Mouse (Mus musculus) limb, embryonic 14.5 days (tissue): ENCODE measurements around the gene Tex50. TPM values are rescaled to one million over a fixed set of nuclear protein-coding genes. Genes with fewer than 3 reads are reported as not detected.
"Not testable (repeated sequence)": the region's sequence is repeated elsewhere in the genome, so short reads cannot be mapped to it uniquely, and the experiment has no call there.

Source experiments
- ATAC-seq: fragments of 200-750 bp; cut with Nextera tagmentation; 2 replicates; pipeline ENCODE4 v1.8.0; 2017; ENCODE audit warnings: low read depth, moderate number of reproducible peaks, moderate TSS enrichment; ENCODE audit not compliant: low FRiP score
- DNase-seq: peaks from one replicate; pipeline ENCODE4 v3.0.0-alpha.2; 2015; ENCODE audit warnings: low spot score
- H3K27ac ChIP-seq: fragments of 300-500 bp; sonication (generic); replicated peaks from 2 replicates; pipeline ENCODE4 v1.5.1; 2014; ENCODE audit warnings: low read depth, mild to moderate bottlenecking, low read length, moderate library complexity, mixed read lengths
- H3K27me3 ChIP-seq: fragments of 300-500 bp; sonication (generic); 2 replicates; pipeline ENCODE4 v1.6.1; 2014; ENCODE audit warnings: low read length, mixed read lengths; ENCODE audit not compliant: control insufficient read depth, insufficient read depth
- H3K36me3 ChIP-seq: fragments of 300-500 bp; sonication (generic); 2 replicates; pipeline ENCODE4 v1.6.1; 2014; ENCODE audit warnings: mild to moderate bottlenecking, low read length, moderate library complexity, mixed read lengths; ENCODE audit not compliant: control insufficient read depth, insufficient read depth
- H3K4me1 ChIP-seq: fragments of 300-500 bp; sonication (generic); 2 replicates; pipeline ENCODE4 v1.6.1; 2014; ENCODE audit warnings: antibody characterized with exemption, low read length, mixed read lengths; ENCODE audit not compliant: control insufficient read depth, insufficient read depth
- H3K4me2 ChIP-seq: fragments of 300-500 bp; sonication (generic); replicated peaks from 2 replicates; pipeline ENCODE4 v1.6.1; 2014; ENCODE audit warnings: low read depth, mild to moderate bottlenecking, low read length, moderate library complexity; ENCODE audit not compliant: severe bottlenecking
- H3K4me3 ChIP-seq: fragments of 300-500 bp; sonication (generic); replicated peaks from 2 replicates; pipeline ENCODE4 v1.5.1; 2014; ENCODE audit warnings: low read length
- H3K9ac ChIP-seq: fragments of 300-500 bp; sonication (generic); 2 replicates; pipeline ENCODE4 v1.6.1; 2014; ENCODE audit warnings: mild to moderate bottlenecking, low read depth, low read length, moderate library complexity; ENCODE audit not compliant: severe bottlenecking
- H3K9me3 ChIP-seq: fragments of 300-500 bp; sonication (generic); 2 replicates; pipeline ENCODE4 v1.6.1; 2016; ENCODE audit warnings: low read length; ENCODE audit not compliant: control insufficient read depth
- POLR2A ChIP-seq: fragments of 200-500 bp; IDR thresholded peaks from 2 replicates; pipeline ENCODE4 v1.8.0; 2012; ENCODE audit warnings: inconsistent platforms, mild to moderate bottlenecking, moderate library complexity, borderline replicate concordance; ENCODE audit not compliant: insufficient read depth, insufficient read length; ENCODE audit errors: extremely low read depth
- WGBS: fragments of 180-500 bp; shearing (Covaris S2); extraction: QIAGEN DNeasy Blood & Tissue Kit; methylation state at CpG from one replicate; pipeline ENCODE4 v1.1.7; 2014; 5-methylcytosine and 5-hydroxymethylcytosine counted together
- polyA plus RNA-seq, 2 experiments: library from polyadenylated mRNA; depleted of rRNA in 1 of 2; stranded (reverse) in 1 of 2; unstranded in 1 of 2; fragments of >200 nt; fragmentation: Nextera tagmentation in 1 of 2; extraction: Ambion mirVana in 1 of 2; gene quantifications; 2 replicates each; pipeline versions ENCODE4 v1.2.1 to v1.2.3; 2012 to 2014

Tex50 gene
- polyA plus RNA-seq, 2 experiments: not detected

- Histone ChIP-seq H3K9me3 (no peaks in the 10 kb centered on the region), H3K9ac (no peak overlapping the region), H3K4me1 (no peaks in the 10 kb centered on the region), H3K27ac (no peak overlapping the region), H3K4me3 (no peak overlapping the region), H3K36me3 (no peaks in the 10 kb centered on the region), H3K4me2 (no peak overlapping the region), H3K27me3 (no peaks in the 10 kb centered on the region)
- DNase-seq (no peak), ATAC-seq (no peak)
- WGBS: 75% methylated on average over 10 of the region's 10 CpGs
- no peak for TF ChIP-seq POLR2A
Measured at GRCm38 (mm10) chr1:161156546-161156945, 2.6 kb downstream of the Tex50 start.

GRCm38 (mm10) chr1:161151098-161151497, 8.0 kb downstream of the Tex50 start:
- no peak for ATAC-seq
- no peaks in the 10 kb centered on the region for H3K9me3 ChIP-seq
- no peaks in the 10 kb centered on the region for H3K27me3 ChIP-seq
- no peak overlapping the region for H3K4me3 ChIP-seq
- no peak for TF ChIP-seq POLR2A
- H3K9ac ChIP-seq: no peak overlapping the region
- no peak overlapping the region for H3K4me2 ChIP-seq
- H3K27ac ChIP-seq: no peak overlapping the region
- WGBS: 72% methylated on average over 6 of the region's 6 CpGs
- no peaks in the 10 kb centered on the region for H3K36me3 ChIP-seq
- H3K4me1 ChIP-seq: no peaks in the 10 kb centered on the region
- no peak for DNase-seq

GRCm38 (mm10) chr1:161147888-161148287, 11.2 kb downstream of the Tex50 start:
- Histone ChIP-seq H3K36me3 (no peaks in the 10 kb centered on the region), H3K9ac (no peak overlapping the region), H3K4me3 (no peak overlapping the region), H3K4me2 (no peak overlapping the region), H3K4me1 (no peaks in the 10 kb centered on the region), H3K9me3 (no peaks in the 10 kb centered on the region), H3K27ac (no peak overlapping the region), H3K27me3 (no peaks in the 10 kb centered on the region)
- WGBS: 71% methylated on average over 2 of the region's 2 CpGs
- no peak for ATAC-seq
- DNase-seq: no peak
- TF ChIP-seq POLR2A: no peak

DNA sequence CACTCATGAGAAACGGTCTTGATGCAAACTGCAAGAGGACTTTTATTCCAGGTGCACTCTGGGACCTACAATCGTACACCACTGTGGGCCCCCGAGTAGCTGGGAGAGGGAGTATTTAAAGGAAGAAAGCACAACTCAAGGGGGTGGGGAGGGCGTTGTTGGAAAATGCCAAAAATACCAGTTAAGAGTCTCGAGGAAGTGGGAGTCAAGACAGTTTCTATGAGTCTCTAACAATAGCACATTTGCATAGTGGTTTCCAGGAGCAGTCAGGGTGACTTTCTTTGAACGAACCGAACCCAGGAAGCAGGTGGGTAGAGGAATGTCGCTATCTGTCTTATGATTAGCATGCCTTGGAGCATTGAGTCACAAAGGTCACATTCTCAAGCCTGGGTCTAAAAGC, 13.5 kb downstream of the Tex50 start:
- not testable (repeated sequence) for ATAC-seq, H3K4me2 ChIP-seq, DNase-seq, H3K27ac ChIP-seq, H3K9me3 ChIP-seq, H3K4me3 ChIP-seq, H3K9ac ChIP-seq, H3K27me3 ChIP-seq, H3K4me1 ChIP-seq, H3K36me3 ChIP-seq
- 82% methylated on average over 8 of the region's 8 CpGs for WGBS

- Histone ChIP-seq H3K36me3 (no peaks in the 10 kb centered on the region), H3K27ac (no peak overlapping the region), H3K9ac (peak overlapping the region; percentile 60; the same call in 1 of the 2 replicates), H3K4me1 (peaks cover 5% of the 10 kb centered on the region; the same call in 1 of the 2 replicates), H3K27me3 (no peaks in the 10 kb centered on the region), H3K9me3 (no peaks in the 10 kb centered on the region), H3K4me2 (no peak overlapping the region), H3K4me3 (no peak overlapping the region)
- ATAC-seq (no peak), DNase-seq (no peak)
- whole genome bisulfite sequencing: 95% methylated on average over 7 of the region's 7 CpGs
- no peak for TF ChIP-seq POLR2A
Measured at GRCm38 (mm10) chr1:161143216-161143615, 15.9 kb downstream of the Tex50 start.
